Mouse (Mus musculus) CH12.LX (cell line): Measurements from ENCODE around the gene Cbr2.

Experiments used
- CHD1 ChIP-seq: IDR thresholded peaks from 2 replicates; pipeline ENCODE4 v1.6.1; 2012; ENCODE audit warnings: low read depth, low read length, improper control_type of control experiment, inconsistent platforms
- CTCF ChIP-seq, 2 experiments: IDR thresholded peaks in 1 of 2; conservative IDR thresholded peaks in 1 of 2; 2 replicates each; pipeline ENCODE4 v1.5.1; 2011 to 2012; ENCODE audit warnings: low read depth in 2 of 2, low read length in 2 of 2, improper control_type of control experiment in 1 of 2, inconsistent platforms in 1 of 2, mild to moderate bottlenecking in 1 of 2, moderate library complexity in 1 of 2
- ELF1 ChIP-seq: IDR thresholded peaks from 2 replicates; pipeline ENCODE4 v1.6.1; 2014; ENCODE audit warnings: low read depth, mild to moderate bottlenecking, inconsistent platforms, low read length, improper control_type of control experiment
- JUND ChIP-seq: conservative IDR thresholded peaks from 2 replicates; pipeline ENCODE4 v1.6.1; 2011; ENCODE audit warnings: low read depth, low read length, improper control_type of control experiment
- KAT2A ChIP-seq: IDR thresholded peaks from 2 replicates; pipeline ENCODE4 v1.6.1; 2012; ENCODE audit warnings: low read length, improper control_type of control experiment, inconsistent platforms; ENCODE audit not compliant: insufficient replicate concordance
- MAFK ChIP-seq: IDR thresholded peaks from 2 replicates; pipeline ENCODE4 v1.6.1; 2011; ENCODE audit warnings: low read length, improper control_type of control experiment; ENCODE audit not compliant: insufficient replicate concordance
- MAX ChIP-seq: IDR thresholded peaks from 2 replicates; pipeline ENCODE4 v1.6.1; 2011; ENCODE audit warnings: low read length, improper control_type of control experiment
- RAD21 ChIP-seq: IDR thresholded peaks from 2 replicates; pipeline ENCODE4 v1.6.1; 2011; ENCODE audit warnings: low read depth, mild to moderate bottlenecking, low read length, improper control_type of control experiment, moderate library complexity
- SMC3 ChIP-seq: IDR thresholded peaks from 2 replicates; pipeline ENCODE4 v1.6.1; 2011; ENCODE audit warnings: low read depth, low read length, improper control_type of control experiment
- USF1 ChIP-seq: IDR thresholded peaks from 2 replicates; pipeline ENCODE4 v1.6.1; 2014; ENCODE audit warnings: low read depth, mild to moderate bottlenecking, inconsistent platforms, low read length, improper control_type of control experiment
- USF2 ChIP-seq: conservative IDR thresholded peaks from 2 replicates; pipeline ENCODE4 v1.6.1; 2011; ENCODE audit warnings: low read depth, low read length, improper control_type of control experiment
- ZKSCAN1 ChIP-seq: IDR thresholded peaks from 2 replicates; pipeline ENCODE4 v1.6.1; 2012; ENCODE audit warnings: low read depth, inconsistent platforms, low read length, improper control_type of control experiment, borderline replicate concordance
- ZNF384 ChIP-seq: IDR thresholded peaks from 2 replicates; pipeline ENCODE4 v1.6.1; 2012; ENCODE audit warnings: low read depth, low read length, improper control_type of control experiment, inconsistent platforms

DNA sequence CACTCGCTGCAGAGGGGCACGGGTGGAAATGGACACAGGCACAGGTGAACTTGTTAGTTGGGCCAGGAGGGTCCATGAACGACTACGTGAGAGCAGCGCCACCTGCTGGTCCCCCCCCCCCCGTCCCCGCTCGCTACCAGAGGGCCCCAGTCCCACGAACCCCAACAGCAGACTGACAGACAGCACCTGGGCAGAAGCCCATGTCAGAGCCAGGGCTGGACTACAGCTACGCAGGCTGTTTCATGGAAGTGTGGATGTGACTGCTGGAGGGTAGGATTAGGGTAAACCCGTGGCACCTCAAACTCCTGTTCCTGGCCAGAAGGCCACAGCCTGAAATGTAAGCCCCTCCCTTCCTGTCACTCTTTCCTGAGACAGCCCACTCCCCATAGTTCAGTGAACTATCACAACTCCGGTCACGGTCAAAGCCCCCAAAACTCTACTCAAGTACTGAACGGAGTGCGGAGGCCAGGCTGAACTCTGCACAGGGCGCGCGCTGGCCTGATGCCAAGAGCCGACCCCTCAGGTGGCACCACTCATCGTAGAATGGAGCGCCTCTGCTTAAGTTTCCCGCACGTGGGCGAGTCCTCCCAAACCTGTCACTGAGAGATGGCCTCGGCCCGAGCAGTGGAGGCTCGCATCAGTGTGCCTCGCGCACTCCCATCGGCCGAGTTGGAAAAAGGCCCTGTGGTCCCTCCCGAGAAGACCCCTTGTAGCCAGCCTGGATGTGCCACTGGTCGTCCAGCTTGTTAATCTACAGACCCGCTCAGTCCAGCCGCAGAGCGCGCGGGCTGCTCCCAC is 18.9 kb downstream of the Cbr2 start:
- TF ChIP-seq KAT2A, result no peak
- no peak; the same call in 1 of the 2 replicates for TF ChIP-seq MAX
- peak in 1 of 2 experiments; percentile 88; a peak in 2 of 4 replicates for TF ChIP-seq CTCF (conservative IDR thresholded peaks at IDR 0.05 in 1 of 2, IDR thresholded peaks at IDR 0.05 in 1 of 2; ENCODE audit: low read depth in 2 of 2, low read length in 2 of 2)
- no peak for TF ChIP-seq ZKSCAN1
- TF ChIP-seq MAFK, result no peak
- peak; percentile 66 for TF ChIP-seq RAD21
- TF ChIP-seq USF2, result no peak
- peak; percentile 80 for TF ChIP-seq SMC3
- TF ChIP-seq ELF1, result no peak
- TF ChIP-seq JUND, result no peak
- no peak for TF ChIP-seq USF1
- no peak for TF ChIP-seq CHD1
- TF ChIP-seq ZNF384, result no peak
